Mouse (Mus musculus): ENCODE measurements around the gene Plcb1.
"Not testable (repeated sequence)": the region's sequence is repeated elsewhere in the genome, so short reads cannot be mapped to it uniquely, and the experiment has no call there.

Gene Plcb1

DNA sequence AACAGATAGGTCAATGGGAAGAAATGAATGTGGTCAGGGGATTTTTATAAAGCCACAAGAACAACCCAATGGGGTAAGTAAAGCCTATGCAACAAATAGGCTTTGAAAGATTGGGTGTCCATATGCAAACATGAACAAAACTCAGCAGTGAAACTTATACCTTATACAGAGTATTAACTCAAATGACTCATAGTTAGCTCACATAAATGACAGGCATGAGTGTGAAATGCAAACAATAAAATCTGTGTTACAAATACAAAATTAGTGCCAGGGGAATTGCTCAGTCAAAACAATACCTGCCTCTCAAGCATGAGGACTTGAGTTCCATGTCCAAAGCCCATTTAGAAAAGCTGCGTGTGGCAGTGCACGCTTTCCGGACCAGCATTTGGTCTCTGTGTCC, 182.5 kb downstream of the Plcb1 start:
- DNase-seq (ENCODE audit: low spot score in 2 of 2): no peak

DNA sequence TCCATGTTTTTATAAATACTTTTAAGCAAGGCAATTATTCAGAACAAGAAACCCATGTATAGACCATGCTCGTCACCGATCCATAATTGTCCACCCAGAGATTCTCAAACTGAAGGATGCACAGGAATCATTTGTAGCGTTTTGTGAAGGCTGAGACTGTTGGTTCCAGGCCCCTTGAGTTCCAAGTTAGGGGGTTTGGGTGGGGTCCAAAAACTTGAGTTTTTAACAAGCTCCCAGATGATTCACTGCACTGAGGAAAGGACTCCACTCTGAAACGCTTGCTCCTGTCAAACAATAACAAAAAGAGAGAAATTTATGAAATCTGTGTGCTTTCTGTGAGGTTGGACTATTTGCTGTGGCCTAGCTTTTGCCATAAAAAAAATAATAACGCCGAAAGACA, 186.5 kb downstream of the Plcb1 start:
- DNase-seq (ENCODE audit: low spot score in 2 of 2): no peak

DNA sequence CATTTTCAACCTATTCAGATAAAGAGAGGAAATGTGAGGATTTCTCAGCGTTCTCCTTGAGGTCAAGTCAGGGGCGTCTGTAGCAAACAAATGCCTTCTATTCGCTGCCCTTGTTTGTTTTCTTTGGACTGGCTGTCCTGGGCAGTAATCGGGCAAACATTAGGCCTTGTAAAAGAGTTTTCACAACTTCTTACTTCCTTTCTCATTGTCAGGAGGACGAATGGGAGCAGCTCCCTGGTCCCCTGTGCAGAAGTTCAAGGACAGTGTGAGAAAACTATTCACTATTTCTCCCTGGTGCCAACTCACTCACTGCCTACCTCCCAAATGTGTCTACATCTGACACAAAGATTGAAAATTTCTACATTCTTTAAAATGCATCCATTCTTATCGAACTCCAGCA, 188.8 kb downstream of the Plcb1 start:
- no peak for DNase-seq (ENCODE audit: low spot score in 2 of 2)

DNA sequence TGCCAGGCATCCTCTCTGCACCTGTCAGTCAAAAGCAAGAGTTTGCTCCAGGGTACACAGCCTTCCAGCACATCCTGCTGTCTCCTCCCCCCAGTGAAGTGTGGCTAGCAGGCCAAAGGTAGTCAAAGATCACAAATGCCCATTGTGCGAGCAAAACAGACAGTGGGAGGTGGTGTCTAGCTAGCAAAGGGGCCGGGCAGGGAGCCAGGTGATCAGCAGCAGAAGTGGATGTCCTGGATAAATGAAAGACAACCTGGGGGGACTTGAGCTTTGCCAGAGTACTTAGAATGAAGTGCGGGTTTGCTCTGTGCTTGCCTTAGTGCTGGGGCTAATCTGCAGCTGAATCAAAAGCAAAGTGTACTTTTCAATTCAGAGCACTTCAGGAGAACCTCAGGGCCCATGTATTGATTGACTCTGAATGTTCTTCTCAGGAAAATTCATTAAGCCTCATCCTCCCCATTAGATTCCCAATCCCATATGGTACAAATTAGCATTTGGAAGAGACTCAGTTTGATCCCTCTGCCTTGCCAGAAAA, 191.0 kb downstream of the Plcb1 start:
- DNase-seq (ENCODE audit: low spot score in 2 of 2): no peak

DNA sequence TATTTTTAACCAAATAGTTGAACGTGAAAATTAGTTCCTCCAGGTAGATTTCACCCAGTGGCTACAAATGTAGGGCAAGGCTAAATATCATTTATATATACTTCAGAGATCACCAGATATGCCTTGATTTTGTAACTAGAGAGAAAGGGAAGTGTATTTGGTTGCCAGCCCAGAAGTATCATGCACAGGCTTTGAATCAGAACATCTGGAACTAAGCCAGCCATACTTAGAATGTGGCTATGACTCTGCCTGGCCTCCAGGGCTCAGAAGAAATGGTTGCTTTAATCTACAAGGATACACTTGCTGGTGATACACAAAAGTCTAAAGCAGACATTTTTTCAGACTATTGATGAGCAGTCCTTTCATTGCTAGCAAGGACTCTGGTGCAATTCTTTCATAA, 191.8 kb downstream of the Plcb1 start:
- DNase-seq (ENCODE audit: low spot score in 2 of 2): no peak

DNA sequence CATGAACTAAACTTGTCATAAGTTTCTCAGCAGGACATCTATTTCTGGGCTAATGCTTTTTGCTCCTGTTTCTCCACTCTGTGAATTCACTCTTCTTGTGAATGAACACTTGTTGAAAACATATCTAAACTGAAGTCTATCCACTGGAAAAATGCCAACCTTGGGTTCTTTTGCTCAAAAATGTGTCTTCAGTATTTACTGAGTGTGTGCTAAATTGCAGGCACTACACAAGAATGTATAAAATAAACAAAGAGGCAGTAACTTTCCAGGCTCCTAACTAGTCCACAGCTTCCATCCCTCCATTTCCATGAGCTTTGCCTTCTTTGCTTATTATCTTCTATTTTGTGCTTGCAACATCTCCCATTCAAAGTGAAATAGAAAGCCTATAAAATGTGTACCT, 195.5 kb downstream of the Plcb1 start:
- no peak for DNase-seq (ENCODE audit: low spot score in 2 of 2)

DNA sequence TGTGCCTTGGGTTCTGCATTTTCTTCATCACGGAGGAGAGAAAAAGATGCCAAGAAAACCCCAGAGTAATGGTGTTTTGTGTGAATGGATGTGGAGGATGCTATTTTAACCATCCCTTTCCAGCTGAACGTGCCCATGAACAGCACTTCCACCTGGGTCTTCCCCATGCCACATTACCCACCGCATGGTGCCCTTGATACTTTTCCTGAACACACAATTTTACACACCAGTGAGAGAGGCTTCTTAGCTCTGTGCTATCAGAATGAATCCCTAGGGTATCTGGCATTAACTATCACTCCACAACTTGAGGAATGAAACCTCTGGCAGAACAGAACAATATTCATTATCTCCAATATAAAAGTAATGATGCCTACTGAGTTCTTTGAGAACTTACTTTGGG, 199.0 kb downstream of the Plcb1 start:
- DNase-seq (ENCODE audit: low spot score in 2 of 2): no peak

DNA sequence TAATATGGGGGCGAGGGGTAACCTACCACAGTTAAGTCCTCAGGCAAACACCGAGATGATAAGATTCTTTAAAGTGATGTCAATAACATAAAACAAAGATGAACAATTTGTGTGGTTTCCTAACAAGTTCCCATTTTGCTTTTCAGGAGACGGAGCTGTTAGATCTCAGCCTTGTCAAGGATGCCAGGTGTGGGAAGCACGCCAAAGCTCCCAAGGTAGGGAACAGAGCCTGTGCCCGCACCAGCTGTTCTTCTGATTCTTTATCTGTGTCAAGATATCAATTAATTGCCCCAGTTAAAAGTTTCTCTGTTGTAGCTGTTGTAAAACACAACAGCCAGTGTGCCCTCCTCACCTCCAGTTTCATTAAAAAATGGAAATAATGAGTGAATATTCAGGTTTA, 202.1 kb downstream of the Plcb1 start:
- DNase-seq (ENCODE audit: low spot score in 2 of 2): no peak

DNA sequence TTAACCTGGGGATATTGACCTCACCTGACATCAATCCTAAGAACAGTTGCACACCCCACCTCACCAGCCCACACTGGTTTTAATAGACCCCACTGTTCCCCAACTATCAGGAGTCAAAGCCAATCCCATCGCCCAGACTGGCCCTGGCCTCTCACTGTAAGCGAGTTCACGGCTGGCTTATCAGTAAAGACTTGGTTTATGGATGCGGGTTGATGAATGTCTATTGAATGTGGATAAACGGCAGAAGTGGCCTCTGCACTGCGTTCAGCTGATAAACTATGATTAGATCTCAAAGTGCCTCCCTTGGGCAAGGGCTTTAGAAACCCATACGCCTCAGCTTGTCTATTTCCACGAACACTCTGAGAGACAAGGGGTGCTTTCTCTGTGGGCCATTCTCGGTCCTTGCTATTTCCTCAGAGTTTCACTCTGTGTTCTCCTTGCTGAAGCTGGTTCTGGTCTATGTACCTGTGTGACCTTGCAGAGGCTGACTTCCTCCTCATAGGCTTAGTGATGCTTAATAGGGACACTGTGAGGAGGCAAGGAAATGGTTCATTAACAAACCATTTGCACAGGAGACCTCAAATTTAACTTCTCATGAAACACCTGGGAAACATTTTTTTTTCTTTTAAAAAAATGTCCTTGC, 203.9 kb downstream of the Plcb1 start:
- no peak for DNase-seq (ENCODE audit: low spot score in 2 of 2)

DNA sequence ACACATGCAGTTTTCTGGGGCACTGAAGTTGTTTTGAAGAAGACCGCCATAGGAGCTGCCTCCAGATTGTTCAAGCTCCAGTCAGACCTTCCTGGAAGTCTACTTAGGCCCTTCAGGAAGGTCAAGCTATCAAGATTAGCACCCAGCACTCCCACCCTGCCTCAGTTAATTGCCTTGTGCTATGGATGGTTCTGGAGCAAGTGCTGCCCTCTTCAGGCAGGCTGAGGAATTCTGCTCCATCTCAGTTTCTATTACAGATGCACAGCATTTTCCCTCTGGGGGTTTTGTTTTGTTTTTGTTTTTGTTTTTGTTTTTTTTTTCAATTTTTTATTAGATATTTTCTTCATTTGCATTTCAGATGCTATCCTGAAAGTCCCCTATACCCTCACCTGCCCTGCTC, 221.3 kb downstream of the Plcb1 start:
- DNase-seq (ENCODE audit: low spot score in 2 of 2): no peak

DNA sequence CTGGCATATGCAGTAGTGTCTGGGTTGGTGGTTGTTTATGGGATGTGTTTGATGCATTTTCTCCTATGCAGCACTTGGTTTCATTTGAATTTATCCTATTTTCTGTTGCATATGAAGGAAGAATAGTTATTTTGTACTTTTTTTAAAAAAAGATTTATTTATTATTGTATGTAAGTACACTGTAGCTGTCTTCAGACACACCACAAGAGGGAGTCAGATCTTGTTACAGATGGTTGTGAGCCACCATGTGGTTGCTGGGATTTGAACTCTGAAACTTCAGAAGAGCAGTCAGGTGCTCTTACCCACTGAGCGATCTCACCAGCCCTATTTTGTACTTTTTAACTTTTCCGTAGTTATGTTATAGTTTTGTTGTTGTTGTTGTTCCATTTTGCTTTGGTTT, 222.0 kb downstream of the Plcb1 start:
- DNase-seq (ENCODE audit: low spot score in 2 of 2): not testable (repeated sequence)

DNA sequence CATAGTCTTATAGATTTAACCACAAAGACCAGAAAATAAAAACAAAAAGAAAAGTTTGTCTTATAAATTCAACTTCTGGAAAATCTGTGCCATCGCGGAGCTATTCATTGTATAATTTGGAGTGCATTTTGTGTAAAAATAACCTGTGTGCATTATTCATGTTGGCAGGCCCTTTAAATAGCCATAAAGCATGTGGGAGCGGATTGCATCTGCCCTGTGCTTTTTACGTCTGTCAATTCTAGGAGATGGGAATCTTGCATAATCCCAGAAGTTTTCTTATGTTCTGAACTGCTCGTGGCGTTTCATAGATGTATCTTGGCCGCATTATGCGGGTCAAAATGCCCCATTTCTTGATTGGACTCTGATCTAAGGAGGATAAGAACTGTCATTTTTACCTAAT, 224.5 kb downstream of the Plcb1 start:
- no peak for DNase-seq (ENCODE audit: low spot score in 2 of 2)

DNA sequence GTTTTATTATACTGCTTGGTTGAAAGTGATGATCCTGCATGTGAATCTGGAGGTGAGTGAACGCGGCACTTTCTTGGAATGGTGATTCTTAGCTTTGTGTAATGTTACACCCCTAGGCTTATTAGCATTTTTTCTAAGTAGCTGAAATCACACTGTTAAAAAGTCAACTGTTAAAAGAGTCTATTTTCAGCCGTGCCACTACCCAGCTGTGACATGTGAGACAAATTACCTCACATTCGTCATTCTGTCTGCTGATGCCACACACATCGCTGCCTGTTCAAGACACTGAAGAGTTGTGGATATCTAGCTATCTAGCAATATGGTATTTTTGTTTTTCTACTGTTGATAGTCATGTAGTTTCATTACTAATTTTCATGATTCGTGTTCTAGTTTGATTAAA, 229.6 kb downstream of the Plcb1 start:
- no peak for DNase-seq (ENCODE audit: low spot score in 2 of 2)

DNA sequence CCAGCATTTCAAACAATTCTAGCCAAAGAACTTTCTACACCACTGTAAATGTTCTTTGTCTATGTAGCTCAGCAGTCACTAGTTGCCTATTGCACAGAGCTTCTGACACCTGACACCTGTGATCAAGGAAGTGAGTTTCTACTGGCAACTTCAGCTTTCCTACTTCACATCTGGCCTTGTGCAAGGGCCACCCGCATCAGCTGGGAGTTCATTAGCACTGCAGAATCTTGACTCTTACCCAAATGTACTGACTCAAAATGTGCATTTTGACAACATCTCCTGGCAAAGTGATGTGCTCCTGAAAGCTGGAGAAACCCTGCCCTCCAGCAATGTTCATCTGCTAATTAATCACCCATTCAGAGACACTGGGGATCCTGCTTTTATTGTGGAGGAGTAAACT, 232.4 kb downstream of the Plcb1 start:
- DNase-seq (ENCODE audit: low spot score in 2 of 2): no peak

DNA sequence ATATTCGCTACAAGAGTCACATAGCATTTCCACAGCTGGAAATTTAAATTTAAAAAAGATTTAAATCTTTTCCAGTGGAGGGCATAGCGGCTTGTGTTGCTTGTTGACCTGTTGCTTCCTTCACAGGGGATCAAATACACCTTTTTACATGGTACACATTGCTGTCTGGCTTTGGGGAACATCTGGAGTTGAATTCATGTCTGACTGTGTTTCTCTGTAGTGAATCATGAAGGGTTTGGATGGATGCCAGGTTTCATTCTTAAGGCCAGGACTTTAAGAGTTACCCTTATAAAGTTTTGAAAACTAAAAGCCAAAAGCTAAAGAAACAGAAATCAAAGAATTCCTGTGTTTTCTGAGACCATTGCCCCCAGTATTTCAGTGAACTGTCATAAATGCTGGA, 232.8 kb downstream of the Plcb1 start:
- no peak for DNase-seq (ENCODE audit: low spot score in 2 of 2)

DNA sequence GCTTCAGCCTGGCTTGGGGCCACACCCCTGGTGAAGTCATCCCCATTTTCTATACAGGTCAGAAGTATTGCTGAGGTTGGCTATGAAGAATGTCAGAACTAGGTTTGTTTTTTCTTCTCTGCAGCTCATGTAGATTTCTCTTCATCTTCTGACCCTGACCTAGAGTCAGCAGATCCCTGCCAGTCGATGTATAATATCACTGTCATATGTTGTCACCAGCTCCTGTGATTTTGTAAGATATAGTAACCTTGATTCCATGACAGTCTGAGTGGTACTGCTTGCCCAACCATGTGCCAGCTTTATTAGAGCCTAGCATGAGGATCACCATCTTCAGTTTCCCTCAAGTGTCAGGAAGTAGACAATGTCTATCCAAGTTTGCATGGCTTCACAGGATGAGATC, 233.7 kb downstream of the Plcb1 start:
- DNase-seq (ENCODE audit: low spot score in 2 of 2): no peak

DNA sequence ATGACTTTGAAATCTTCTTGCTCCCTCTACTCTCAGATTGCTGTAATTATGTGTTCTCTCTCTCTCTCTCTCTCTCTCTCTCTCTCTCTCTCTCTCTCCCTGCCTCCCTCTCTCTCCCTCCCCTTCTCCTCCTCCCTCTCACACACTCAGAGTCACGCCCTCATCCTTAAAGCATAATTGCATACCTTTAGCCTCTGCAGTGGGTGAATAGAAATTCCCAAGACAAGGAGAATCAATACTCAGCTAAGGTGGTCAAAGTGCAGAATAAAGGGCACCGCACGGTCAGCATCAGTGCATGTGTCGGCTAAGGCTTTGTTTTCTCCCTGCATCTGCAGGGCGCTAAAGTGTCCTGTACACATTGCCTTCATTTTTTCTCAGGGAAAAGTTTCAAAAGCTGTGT, 243.4 kb downstream of the Plcb1 start:
- no peak for DNase-seq (ENCODE audit: low spot score in 2 of 2)

DNA sequence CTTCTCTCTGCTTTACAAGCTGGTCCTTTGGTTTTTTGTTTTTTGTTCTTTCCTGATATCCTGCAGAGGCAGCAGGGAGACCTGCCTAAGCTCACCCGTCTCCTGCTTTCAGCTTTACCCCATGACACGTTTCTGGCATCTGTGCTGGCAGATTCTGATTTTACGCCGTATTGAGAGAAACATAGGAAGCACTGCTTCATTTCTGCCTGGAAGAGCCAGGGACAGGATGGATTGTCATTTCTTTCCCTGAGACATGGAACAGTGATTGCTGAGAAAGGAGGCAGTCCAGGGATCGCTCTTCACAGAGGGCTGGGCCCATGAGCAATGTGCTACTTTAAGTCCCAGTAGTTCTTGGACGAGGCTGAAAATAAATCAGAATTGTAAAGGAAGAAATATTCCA, 243.8 kb downstream of the Plcb1 start:
- DNase-seq (ENCODE audit: low spot score in 2 of 2): no peak

DNA sequence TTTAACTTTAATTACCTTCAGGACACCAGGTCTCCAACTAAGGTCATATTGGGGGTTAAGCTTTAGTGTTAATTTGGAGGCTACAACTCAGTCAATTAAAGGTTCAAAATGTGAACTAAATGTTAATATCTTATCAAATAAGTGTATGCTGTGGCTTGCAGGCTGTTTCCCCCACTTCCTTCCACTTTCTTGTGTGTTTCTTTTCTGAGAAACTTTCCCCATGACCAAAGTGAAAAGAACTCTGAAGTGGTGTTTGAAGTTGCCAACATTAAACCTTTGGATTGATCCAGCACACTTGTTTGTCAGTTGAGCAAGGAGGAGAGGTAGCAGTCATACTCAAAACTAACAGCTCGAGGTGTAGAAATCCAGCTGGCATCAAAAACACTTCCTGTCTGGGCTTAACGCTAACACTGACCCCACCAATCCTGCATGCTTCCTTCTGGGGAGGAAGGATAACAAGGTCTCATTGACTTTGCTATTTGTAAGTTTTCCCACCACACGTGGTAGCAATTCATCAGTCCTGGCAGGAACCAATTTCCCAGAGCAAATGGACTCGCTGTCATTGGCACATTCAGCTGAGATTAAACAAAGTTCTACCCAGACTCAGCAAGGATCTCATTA, 249.9 kb downstream of the Plcb1 start:
- DNase-seq (ENCODE audit: low spot score in 2 of 2): no peak

DNA sequence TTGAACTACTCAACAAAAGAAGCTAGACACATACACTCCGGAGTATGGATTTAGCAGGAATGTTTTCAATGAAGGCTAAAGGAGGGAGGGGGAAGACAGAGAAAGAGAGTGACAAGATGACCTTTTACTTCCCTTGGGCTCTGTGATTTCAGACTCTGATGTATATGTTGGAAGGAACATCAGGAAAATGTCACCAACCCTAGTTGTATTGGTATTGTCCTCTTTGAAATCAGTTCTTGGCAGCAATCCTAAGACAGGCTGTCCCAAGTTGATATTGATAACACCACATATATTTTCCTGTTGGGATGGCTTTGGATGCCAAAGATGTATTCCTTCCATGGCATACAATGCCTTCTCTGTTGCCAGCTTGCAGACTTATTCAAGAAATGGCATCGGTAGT, 262.9 kb downstream of the Plcb1 start:
- DNase-seq (ENCODE audit: low spot score in 2 of 2): no peak

DNA sequence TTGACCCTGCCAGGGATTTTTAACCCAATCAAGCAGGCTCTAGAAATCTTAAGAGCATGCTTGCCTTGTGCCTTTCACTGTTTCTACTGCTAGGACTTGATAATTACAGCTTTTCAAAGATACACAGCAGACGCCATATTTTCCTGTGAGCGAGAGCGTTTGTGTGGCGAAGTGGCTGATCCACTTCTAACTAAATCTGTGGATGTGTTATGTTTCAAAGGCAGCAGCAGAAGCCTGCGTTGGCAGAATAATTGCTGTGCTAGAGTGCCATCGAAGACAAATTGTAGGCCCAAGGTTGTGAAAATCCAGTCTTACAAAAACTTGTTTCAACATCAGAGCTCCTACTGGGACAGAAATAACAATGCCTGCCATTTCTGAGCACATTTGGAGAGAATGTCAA, 263.4 kb downstream of the Plcb1 start:
- DNase-seq (ENCODE audit: low spot score in 2 of 2): peak in 1 of 2 experiments; percentile 14

DNA sequence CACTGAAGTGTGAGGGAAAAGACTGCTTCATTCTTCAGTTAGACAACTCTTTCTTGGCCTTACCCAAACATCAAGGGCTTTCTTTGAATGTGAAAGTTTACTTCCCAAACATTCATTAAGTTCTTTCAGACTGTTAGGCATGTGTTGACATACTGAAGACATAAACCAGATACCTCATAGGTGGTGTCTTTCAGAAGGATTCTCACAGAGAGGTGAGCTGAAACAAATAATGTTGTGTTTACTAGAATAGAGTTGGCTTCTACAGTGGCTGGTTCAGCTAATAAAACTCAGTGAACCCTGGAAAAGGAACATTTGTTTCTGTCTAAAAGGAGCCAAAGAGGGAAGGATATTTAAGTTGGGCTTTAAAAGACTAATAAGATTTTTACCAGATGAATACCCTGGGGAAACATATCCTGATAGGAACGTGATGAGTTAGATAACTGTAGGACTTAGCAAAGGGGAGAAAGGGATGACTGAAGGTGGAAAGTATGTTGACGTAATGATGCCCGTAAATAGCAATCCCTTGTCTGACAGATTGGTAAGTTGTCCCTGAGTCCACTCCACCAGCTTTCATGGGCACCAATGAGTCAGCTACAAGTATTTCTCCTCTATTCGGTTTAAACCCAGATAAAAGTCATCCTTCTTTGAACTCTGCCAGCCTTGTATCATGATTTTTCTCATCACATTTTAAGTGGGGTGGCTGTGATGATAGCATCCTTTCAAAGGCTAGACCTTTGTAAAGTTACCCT, 265.8 kb downstream of the Plcb1 start:
- DNase-seq (ENCODE audit: low spot score in 2 of 2): no peak

DNA sequence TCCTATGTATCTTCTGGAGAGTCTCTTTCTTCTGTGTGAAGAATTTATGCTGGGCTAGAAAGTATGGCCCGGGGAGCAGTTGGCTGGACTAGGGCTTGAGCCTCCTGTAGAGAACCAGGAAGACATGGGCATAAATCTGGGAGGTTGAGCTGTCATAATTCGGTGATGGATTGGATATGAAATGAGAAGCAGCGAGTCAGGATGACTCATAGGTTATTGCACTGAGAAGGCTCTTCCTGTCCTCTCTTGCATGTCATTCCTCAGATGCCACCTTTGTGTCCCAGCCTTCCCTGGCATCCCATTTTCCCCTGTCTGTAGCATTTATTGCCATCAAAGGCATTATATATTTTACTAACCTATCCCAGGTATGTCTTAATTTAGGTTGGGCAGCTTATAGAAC, 267.5 kb downstream of the Plcb1 start:
- no peak for DNase-seq (ENCODE audit: low spot score in 2 of 2)

Data from frontal cortex, postnatal 14 days (tissue).